Mouse (Mus musculus) bone marrow, adult 2 months (tissue): ENCODE data around the gene Olfr1496.

Experiments
- CTCF ChIP-seq: fragments of 200-500 bp; IDR thresholded peaks from 2 replicates; pipeline ENCODE4 v1.5.1; 2011; ENCODE audit warnings: low read length, control low read depth; ENCODE audit not compliant: control insufficient read depth, insufficient read depth
- POLR2A ChIP-seq: fragments of 200-500 bp; IDR thresholded peaks from 2 replicates; pipeline ENCODE4 v1.6.1; 2011; ENCODE audit warnings: low read depth, mild to moderate bottlenecking, control low read depth, low read length, borderline replicate concordance; ENCODE audit not compliant: control insufficient read depth

- TF ChIP-seq CTCF (no peak), POLR2A (no peak)
Observed at GRCm38 (mm10) chr19:13820847-13821246, 43.2 kb downstream of the Olfr1496 start.
